Mouse (Mus musculus) kidney, postnatal 4 days (tissue): ENCODE data around the gene 1110008P14Rik.

Experiments
- DNase-seq, 2 experiments: peaks; one replicate each; pipeline ENCODE4 v3.0.0; 2021; ENCODE audit warnings: mixed read lengths in 2 of 2

Gene 1110008P14Rik

GRCm38 (mm10) chr2:32341634-32341939, 40.2 kb downstream of the 1110008P14Rik start:
- DNase-seq = no peak

GRCm38 (mm10) chr2:32340836-32341633, 40.7 kb downstream of the 1110008P14Rik start:
- DNase-seq = no peak

- peak in 1 of 2 experiments; percentile 39 for DNase-seq
These were observed 41.7 kb downstream of the 1110008P14Rik start for GRCm38 (mm10) chr2:32339912-32340642.

- DNase-seq = peak; percentile 57 to 66
These were observed 45.9 kb downstream of the 1110008P14Rik start for GRCm38 (mm10) chr2:32335888-32336287.

GRCm38 (mm10) chr2:32332159-32332558, 49.6 kb downstream of the 1110008P14Rik start:
- DNase-seq = no peak

GRCm38 (mm10) chr2:32329531-32329930, 52.2 kb downstream of the 1110008P14Rik start:
- DNase-seq = no peak

GRCm38 (mm10) chr2:32328911-32329460, 52.8 kb downstream of the 1110008P14Rik start:
- no peak for DNase-seq

GRCm38 (mm10) chr2:32327200-32327599, 54.5 kb downstream of the 1110008P14Rik start:
- DNase-seq = no peak
